Mouse (Mus musculus) naive thymus-derived CD4-positive, alpha-beta T cell, adult 2 months (primary cell): ENCODE results near the gene Spsb3.

ENCODE experiments used
- DNase-seq: peaks from one replicate; pipeline ENCODE4 v3.0.0-alpha.2; 2011; ENCODE audit warnings: low read depth

The Spsb3 gene

DNA sequence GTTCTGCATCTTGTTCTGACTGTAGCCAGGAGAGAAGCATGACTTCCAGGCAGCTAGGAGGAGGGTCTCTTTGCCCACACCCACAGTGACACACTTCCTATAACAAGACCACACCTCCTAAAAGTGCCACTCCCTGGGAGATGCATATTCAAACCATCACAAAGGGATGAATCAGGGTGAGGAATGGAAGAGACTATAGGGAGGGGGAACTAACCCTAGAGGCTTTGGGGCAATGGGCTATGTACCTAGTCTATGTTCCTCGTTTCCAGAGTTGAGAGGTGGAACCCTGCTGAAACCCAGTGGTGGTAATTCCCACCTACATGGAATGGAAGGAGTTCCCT lies 12.1 kb upstream of the Spsb3 start:
- no peak for DNase-seq

- no peak for DNase-seq
Measured at GRCm38 (mm10) chr17:24874989-24875388, 11.5 kb upstream of the Spsb3 start.

- DNase-seq, result no peak
Measured at GRCm38 (mm10) chr17:24877336-24878116, 8.9 kb upstream of the Spsb3 start.

DNA sequence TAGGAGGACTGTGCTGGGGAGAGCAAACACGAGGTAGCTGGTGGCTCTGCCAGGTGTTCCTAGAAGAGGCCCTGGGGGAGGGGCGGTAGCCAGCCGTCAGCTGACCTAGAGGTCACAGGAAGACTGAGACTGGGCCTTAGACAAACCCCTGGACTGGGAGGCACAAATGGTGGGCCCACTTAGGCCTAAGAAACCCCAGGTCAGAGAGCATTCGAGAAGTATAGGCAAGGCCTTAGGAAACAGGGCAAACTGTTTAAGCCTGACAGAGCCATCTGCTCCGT lies 8.4 kb upstream of the Spsb3 start:
- DNase-seq, result no peak

GRCm38 (mm10) chr17:24878531-24878930 lies 7.9 kb upstream of the Spsb3 start:
- no peak for DNase-seq

GRCm38 (mm10) chr17:24881738-24882440 lies 4.6 kb upstream of the Spsb3 start:
- DNase-seq, result peak; percentile 50

DNA sequence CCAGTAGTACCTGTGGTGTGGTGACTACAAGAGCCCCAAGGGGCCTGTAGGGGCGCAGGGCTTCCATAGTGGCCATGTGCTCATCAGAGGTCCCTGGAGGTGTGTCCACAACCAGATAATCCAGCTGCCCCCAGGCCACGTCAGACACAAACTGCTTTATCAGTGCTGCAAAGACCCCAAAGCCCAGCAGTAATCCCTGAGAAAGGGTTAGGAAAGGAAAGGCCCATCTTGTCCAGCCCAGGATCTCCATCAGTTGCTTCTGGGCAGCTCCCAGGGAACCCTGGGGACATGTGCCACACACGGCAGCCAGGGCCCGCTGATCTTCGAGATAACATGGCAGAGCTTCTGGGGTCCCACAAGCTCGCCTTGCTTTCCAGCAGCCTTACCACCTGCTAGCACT lies 2.1 kb upstream of the Spsb3 start:
- DNase-seq, result no peak

- no peak for DNase-seq
Measured at GRCm38 (mm10) chr17:24885356-24886133, 898 bp upstream of the Spsb3 start.

- no peak for DNase-seq
Measured at GRCm38 (mm10) chr17:24886932-24887271, 459 bp downstream of the Spsb3 start.

GRCm38 (mm10) chr17:24887291-24888080 lies 1.0 kb downstream of the Spsb3 start:
- DNase-seq, result no peak

DNA sequence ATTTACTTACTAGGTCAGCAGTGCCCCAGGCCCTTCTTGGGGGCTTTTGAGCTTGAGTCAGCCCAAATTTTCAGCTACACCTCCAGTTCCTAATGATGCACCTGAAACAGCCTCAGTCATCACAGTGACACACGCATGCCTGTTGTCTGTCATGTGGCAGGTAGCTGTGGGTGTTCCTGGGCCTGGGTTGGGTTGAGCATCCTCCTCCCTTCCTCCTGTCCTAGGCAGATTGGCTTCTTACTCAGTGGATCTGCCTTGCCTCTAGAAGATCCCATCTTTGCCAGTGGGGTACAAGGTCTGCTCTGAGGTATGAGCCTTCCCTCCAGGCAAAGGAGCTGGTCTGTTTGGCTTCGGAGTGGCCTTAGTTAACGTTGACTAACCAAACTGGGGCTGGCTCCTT lies 2.4 kb downstream of the Spsb3 start:
- no peak for DNase-seq

DNA sequence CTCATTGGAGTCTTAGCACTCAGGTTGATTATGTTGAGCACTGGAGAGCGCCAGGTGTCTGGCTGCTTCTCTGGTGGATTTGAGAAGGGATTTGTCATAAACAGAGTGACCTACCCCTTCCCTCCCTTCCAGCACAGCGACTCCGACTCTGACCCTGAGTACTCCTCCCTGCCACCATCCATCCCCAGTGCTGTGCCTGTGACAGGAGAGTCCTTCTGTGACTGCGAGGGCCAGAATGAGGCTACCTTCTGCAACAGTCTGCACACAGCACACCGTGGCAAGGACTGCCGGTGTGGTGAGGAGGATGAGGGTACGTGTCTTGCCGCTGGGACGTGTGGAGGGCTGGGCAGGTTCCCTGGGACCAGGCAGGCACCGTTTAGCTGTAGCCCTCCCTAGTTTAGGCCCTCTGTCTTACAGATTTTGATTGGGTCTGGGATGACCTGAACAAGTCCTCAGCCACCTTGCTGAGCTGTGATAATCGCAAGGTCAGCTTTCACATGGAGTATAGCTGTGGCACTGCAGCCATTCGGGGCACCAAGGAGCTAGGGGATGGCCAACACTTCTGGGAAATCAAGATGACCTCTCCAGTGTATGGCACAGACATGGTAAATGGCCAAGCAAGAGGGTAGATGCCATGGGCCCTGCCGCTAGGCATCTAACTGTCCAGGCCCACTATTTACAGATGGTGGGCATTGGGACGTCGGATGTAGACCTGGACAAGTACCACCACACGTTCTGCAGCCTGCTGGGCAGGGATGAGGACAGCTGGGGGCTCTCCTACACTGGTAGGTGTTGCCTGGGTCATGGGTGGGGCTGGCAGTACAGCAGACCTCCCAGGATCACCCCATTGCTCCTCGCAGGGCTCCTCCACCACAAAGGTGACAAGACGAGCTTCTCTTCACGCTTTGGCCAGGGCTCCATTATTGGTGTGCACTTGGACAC lies 4.0 kb downstream of the Spsb3 start:
- DNase-seq, result no peak

- no peak for DNase-seq
Measured at GRCm38 (mm10) chr17:24891321-24891720, 4.9 kb downstream of the Spsb3 start.

- no peak for DNase-seq
Measured at GRCm38 (mm10) chr17:24892785-24893184, 6.3 kb downstream of the Spsb3 start.

DNA sequence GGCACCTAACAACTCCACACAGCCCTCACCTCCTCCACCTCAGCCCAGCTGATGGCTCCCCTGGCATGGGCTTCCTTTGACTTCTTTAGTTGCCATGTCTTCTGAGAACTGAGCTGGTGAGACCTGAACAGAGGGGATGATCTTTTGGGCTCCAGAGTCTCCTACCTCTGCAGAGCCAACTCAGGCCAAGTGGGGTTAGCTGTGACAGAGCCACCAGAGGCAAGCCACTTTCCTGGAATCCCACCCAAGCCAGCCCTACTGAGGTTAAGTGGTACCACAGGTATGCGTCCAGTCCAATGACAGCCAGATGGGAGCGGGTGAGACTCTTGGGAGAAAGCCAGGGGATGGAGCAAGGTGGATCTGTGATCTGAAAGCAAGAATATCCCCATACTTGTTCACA lies 6.8 kb downstream of the Spsb3 start:
- no peak for DNase-seq

DNA sequence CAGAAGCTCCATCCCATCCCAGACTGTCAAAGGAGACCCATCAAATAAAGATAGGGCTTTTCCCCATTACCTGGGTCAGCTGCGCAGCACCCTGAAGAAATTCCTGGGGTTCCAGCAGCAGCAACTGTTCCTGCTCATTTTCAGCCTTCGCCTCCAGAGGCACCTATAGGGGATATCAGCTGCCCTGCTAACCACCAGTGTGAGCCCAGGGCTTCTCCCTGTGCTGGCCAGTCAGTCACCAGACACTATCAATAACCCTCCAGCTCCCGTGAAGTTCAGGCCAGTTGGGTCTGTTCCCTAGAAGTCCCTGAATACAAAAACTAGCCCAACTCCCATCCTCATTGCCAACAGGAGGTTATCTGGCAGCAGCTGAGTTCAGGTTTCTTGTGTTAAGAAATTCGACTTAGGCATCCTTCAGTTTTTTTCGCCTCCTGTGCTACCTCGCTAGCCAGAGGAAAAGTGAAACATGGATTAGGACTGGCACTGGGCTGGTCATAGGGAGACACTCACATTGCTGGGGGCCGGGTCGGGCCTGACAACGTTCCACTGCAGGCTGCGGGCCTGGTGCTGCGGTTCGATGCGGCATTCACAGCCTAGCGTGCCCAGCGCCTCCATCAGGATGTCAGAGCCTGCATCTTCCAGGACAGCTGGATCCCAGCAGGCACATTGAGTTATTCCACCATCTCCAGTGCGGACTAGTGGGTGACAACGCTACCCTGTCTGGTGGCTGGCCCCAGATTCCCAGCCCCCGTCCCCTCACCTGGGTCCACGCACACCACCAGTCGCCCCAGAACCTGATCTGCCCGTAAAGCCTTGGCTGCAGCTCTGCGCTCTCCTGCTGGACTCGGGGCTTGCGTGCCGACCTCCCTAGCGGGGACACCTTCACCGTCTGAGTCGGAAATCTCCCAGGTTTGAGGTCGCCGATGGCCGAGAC lies 7.9 kb downstream of the Spsb3 start:
- no peak for DNase-seq

DNA sequence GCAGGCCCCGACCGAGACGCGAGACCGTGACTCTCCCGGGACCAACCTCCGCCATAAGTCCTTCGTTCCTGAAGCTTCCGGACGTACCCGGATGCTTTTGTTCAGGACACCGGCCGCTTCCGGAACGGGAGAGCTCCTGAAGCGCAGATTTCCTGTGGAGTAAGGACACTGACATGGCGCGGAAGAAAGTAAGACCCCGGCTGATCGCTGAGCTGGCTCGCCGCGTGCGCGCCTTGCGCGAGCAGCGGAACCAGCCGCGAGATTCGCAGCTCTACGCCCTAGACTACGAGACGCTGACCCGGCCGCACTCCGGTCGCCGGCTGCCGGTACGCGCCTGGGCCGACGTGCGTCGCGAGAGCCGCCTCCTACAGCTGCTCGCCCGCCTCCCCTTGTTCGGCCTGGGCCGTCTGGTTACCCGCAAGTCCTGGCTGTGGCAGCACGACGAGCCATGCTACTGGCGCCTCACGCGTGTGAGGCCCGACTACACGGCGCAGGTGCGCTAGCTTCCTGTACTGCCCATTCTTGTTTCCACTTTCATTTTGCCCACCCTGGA lies 8.6 kb downstream of the Spsb3 start, which contains the start of the genes Eme2 and Mrps34:
Eme2 (minus strand) TSS at position 93 of the 553 bp plus-strand sequence.
Mrps34 (plus strand) TSS at position 122 of the 553 bp plus-strand sequence.
- DNase-seq, result peak; percentile 82

DNA sequence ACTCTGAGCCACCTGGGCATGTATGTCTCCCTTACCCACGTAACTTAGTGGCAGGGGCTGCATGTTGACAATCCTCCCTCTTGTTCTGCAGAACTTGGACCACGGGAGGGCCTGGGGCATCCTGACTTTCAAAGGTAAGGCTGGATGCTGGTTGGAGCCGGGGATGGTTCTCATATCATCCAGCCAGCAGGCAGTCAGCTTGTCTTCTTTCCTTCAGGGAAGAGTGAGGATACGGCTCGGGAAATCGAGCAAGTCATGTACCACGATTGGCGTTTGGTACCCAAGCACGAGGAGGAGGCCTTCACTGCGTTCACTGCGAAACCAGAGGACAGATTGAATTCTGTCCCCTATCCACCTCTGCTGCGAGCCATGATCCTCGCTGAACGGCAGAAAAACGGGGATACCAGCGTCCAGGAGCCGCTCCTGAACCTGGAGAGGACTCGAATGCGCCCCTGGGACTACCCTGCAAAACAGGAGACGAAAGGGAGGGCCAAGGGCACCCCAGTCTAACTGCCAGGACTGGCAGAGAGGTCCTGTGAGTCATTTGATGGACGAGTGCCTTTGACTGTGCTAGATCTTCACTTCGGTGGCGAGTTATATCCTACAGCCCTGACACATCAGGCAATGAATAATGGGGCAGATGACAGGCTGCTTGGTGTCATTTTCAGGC lies 9.3 kb downstream of the Spsb3 start:
- no peak for DNase-seq
